12 mouse cellular contexts compared by ENCODE assay signal in the genomic region with DNA sequence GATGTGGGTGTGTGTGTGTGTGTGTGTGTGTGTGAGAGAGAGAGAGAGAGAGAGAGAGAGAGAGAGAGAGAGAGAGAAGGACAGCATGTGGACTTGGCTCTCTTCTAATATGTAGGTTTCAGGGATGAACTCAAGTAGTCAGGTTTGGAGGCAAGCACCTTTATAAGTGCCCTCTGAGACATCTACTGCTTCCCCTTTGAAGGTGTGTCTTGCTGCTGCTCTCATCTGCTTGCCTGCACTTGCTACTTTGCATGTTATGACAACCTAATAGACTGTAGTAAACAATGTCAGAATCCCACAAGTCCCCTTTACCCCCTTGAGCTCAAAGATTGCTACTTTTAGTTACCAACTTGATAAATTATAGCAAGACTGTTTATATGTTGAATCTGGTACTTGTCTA. TPM values are rescaled to one million over a fixed set of nuclear protein-coding genes. Genes with fewer than 3 reads are reported as not detected.
DNase-seq lines count a peak whose midpoint lies in the region; ATAC-seq and TF ChIP-seq lines count a peak whose summit lies in the region.
"Had no signal": no experiment of that assay in that cellular context is flagged by ENCODE, and none has a peak within 500 bp of the region (broad histone marks: within the 10 kb centered on the region; RNA-seq: fewer than 3 reads in every experiment).

No protein-coding gene starts in this region.

- H3K27ac ChIP-seq in heart, embryonic 14.5 days (replicated peaks in 1 of 2; ENCODE audit: control insufficient read depth in 1 of 2, insufficient read depth in 1 of 2, low read depth in 2 of 2, low read length in 2 of 2), result peak overlapping the region in 1 of 2 experiments; percentile 63; a peak in 2 of 4 replicates
- peak overlapping the region; percentile 98 for H3K27ac ChIP-seq in liver, embryonic 16.5 days (ENCODE audit: low read length)
- no peak overlapping the region for H3K27ac ChIP-seq in hindbrain, embryonic 10.5 days
- H3K27ac ChIP-seq: lung, embryonic 15.5 days had no signal

- DNase-seq in heart, postnatal 25 days (ENCODE audit: low spot score), result no peak
- no peak for DNase-seq in G1E (ENCODE audit: low spot score)
- no peak for DNase-seq in hindbrain, embryonic 10.5 days (ENCODE audit: low spot score)
- DNase-seq in spleen, postnatal 4 days (ENCODE audit: low spot score in 2 of 2), result no peak
- no peak for DNase-seq in cerebellum, postnatal 4 days (ENCODE audit: low spot score in 2 of 2)
- DNase-seq: cerebellum, adult 9-10 months; embryo, embryonic 11 days had no signal

- ATAC-seq in heart, embryonic 14.5 days (ENCODE audit: insufficient number of reproducible peaks, insufficient read depth, low FRiP score, low read depth), result no peak
- no peak for ATAC-seq in G1E (ENCODE audit: extremely low read depth, insufficient number of reproducible peaks, low FRiP score, poor library complexity, severe bottlenecking)
- ATAC-seq in liver, embryonic 16.5 days (ENCODE audit: low read depth), result peak; percentile 56
- ATAC-seq: hindbrain, embryonic 16.5 days had no signal

- intact Hi-C loops in heart, postnatal 25 days (cut with DNase I), result no loop called here

- H3K4me3 ChIP-seq in heart, embryonic 14.5 days (ENCODE audit: control insufficient read depth in 1 of 2, insufficient read depth in 1 of 2, low read depth in 1 of 2, low read length in 2 of 2), result no peak overlapping the region
- H3K4me3 ChIP-seq in G1E (ENCODE audit: low read depth, low read length), result peak overlapping the region; percentile 59; the same call in 1 of the 2 replicates
- H3K4me3 ChIP-seq in erythroblast, embryonic 14.5 days (replicated peaks), result peak overlapping the region; percentile 57
- H3K4me3 ChIP-seq in liver, embryonic 16.5 days (ENCODE audit: low read depth, low read length), result peak overlapping the region; percentile 32
- H3K4me3 ChIP-seq in hindbrain, embryonic 10.5 days, result no peak overlapping the region
- H3K4me3 ChIP-seq: lung, embryonic 15.5 days had no signal

- TF ChIP-seq CTCF in G1E (IDR thresholded peaks at IDR 0.05; ENCODE audit: low read depth, low read length), result no peak

- H3K4me2 ChIP-seq in heart, embryonic 14.5 days (ENCODE audit: low read length), result peak overlapping the region; percentile 55
- peak overlapping the region; percentile 72 for H3K4me2 ChIP-seq in liver, embryonic 16.5 days (ENCODE audit: low read depth, low read length)
- H3K4me2 ChIP-seq: lung, embryonic 15.5 days had no signal

- peaks cover 15 to 72% of the 10 kb centered on the region in 2 experiments for H3K4me1 ChIP-seq in heart, embryonic 14.5 days (ENCODE audit: control insufficient read depth in 2 of 2, insufficient read depth in 2 of 2, low read length in 2 of 2)
- peaks cover 84% of the 10 kb centered on the region for H3K4me1 ChIP-seq in G1E (ENCODE audit: insufficient read depth, low read depth, low read length)
- H3K4me1 ChIP-seq in erythroblast, embryonic 14.5 days (ENCODE audit: control insufficient read depth), result peaks cover 99% of the 10 kb centered on the region
- H3K4me1 ChIP-seq in liver, embryonic 16.5 days (ENCODE audit: control insufficient read depth, low read depth, low read length), result peaks cover 73% of the 10 kb centered on the region
- H3K4me1 ChIP-seq in hindbrain, embryonic 10.5 days (replicated peaks), result peaks cover 38% of the 10 kb centered on the region

- no peak overlapping the region for H3K9ac ChIP-seq in heart, embryonic 14.5 days (ENCODE audit: low read length)
- H3K9ac ChIP-seq in liver, embryonic 16.5 days (ENCODE audit: low read depth, low read length), result peak overlapping the region; percentile 58
- H3K9ac ChIP-seq: lung, embryonic 15.5 days had no signal

- H3K27me3 ChIP-seq in heart, embryonic 14.5 days (ENCODE audit: control insufficient read depth, insufficient read depth, low read length), result no peaks in the 10 kb centered on the region
- H3K27me3 ChIP-seq in G1E (ENCODE audit: insufficient read depth, low read length), result no peaks in the 10 kb centered on the region
- H3K27me3 ChIP-seq in erythroblast, embryonic 14.5 days (ENCODE audit: control insufficient read depth), result no peaks in the 10 kb centered on the region
- no peaks in the 10 kb centered on the region for H3K27me3 ChIP-seq in liver, embryonic 16.5 days (ENCODE audit: control insufficient read depth, insufficient read depth, low read depth, low read length)
- H3K27me3 ChIP-seq in hindbrain, embryonic 10.5 days (ENCODE audit: insufficient read depth, poor library complexity, severe bottlenecking), result no peaks in the 10 kb centered on the region
- H3K27me3 ChIP-seq: lung, embryonic 15.5 days had no signal

- no peaks in the 10 kb centered on the region for H3K9me3 ChIP-seq in heart, embryonic 14.5 days (ENCODE audit: control insufficient read depth, low read length)
- no peaks in the 10 kb centered on the region for H3K9me3 ChIP-seq in G1E (replicated peaks)
- H3K9me3 ChIP-seq in erythroblast, embryonic 14.5 days (ENCODE audit: control insufficient read depth, low read length), result no peaks in the 10 kb centered on the region
- H3K9me3 ChIP-seq in liver, embryonic 16.5 days (replicated peaks; ENCODE audit: control insufficient read depth, low read length), result no peaks in the 10 kb centered on the region
- H3K9me3 ChIP-seq in hindbrain, embryonic 10.5 days, result no peaks in the 10 kb centered on the region
- H3K9me3 ChIP-seq: lung, embryonic 15.5 days had no signal

- H3K36me3 ChIP-seq in heart, embryonic 14.5 days (ENCODE audit: control insufficient read depth, insufficient read depth, low read length), result peaks cover 25% of the 10 kb centered on the region
- H3K36me3 ChIP-seq in G1E (replicated peaks), result peaks cover 53% of the 10 kb centered on the region
- H3K36me3 ChIP-seq in erythroblast, embryonic 14.5 days (ENCODE audit: control insufficient read depth), result peaks cover 73% of the 10 kb centered on the region
- H3K36me3 ChIP-seq in liver, embryonic 16.5 days (ENCODE audit: control insufficient read depth, insufficient read depth), result peaks cover 15% of the 10 kb centered on the region
- H3K36me3 ChIP-seq in hindbrain, embryonic 10.5 days, result peaks cover 30% of the 10 kb centered on the region

RNA-seq across cellular contexts. Expression of gene Pum1, which starts 52.5 kb away (rescaled TPM):
- polyA plus RNA-seq in heart, embryonic 14.5 days (2014; fragmentation: Nextera tagmentation; extraction: Ambion mirVana), result 57.7 and 59.3 TPM in 2 replicates
- 10 to 100 TPM; 56.6 to 62.0 TPM for total RNA-seq in heart, postnatal 25 days (2021)
- total RNA-seq in G1E (2014; fragmentation: Nextera tagmentation) (113 and 122 TPM in 2 replicates), G1E (2017) (39.6 and 42.7 TPM in 2 replicates)
- 37.5 and 43.5 TPM in 2 replicates for polyA plus RNA-seq in G1E (2012)
- 3.1 and 3.8 TPM in 2 replicates for polyA plus RNA-seq in erythroblast, embryonic 14.5 days (2012)
- polyA plus RNA-seq in liver, embryonic 16.5 days (2015; fragmentation: Nextera tagmentation; extraction: Ambion mirVana), result 33.5 and 35.7 TPM in 2 replicates
- 103 and 118 TPM in 2 replicates for polyA plus RNA-seq in hindbrain, embryonic 10.5 days (2016; fragmentation: Nextera tagmentation; extraction: Ambion mirVana)

Comparison
In these comparisons a context has a peak if more than half of its experiments do, and no peak if none do; other contexts are left out.
1. H3K4me3 ChIP-seq: peak in G1E (single experiment), erythroblast, embryonic 14.5 days (single experiment) and liver, embryonic 16.5 days (single experiment); none in heart, embryonic 14.5 days (0 of 2) and hindbrain, embryonic 10.5 days (single experiment).